Mouse (Mus musculus) embryonic facial prominence, embryonic 12.5 days (tissue): ENCODE results near the gene Ppp1r36. TPM values are rescaled to one million over a fixed set of nuclear protein-coding genes. Genes with fewer than 3 reads are reported as not detected.
A peak's percentile ranks its signal among the peaks of the same experiment; 100 is the strongest.

Experiments
- ATAC-seq: fragments of 200-750 bp; cut with Nextera tagmentation; 2 replicates; pipeline ENCODE4 v1.8.0; 2017; ENCODE audit not compliant: insufficient number of reproducible peaks, insufficient read depth, low FRiP score, low TSS enrichment
- H3K27ac ChIP-seq: fragments of 300-500 bp; sonication (generic); 2 replicates; pipeline ENCODE4 v1.5.1; 2016; ENCODE audit warnings: mild to moderate bottlenecking
- H3K27me3 ChIP-seq: fragments of 300-500 bp; sonication (generic); 2 replicates; pipeline ENCODE4 v1.6.1; 2016; ENCODE audit warnings: mild to moderate bottlenecking, moderate library complexity
- H3K36me3 ChIP-seq: fragments of 300-500 bp; sonication (generic); 2 replicates; pipeline ENCODE4 v1.6.1; 2016; ENCODE audit warnings: mild to moderate bottlenecking
- H3K4me1 ChIP-seq: fragments of 300-500 bp; sonication (generic); 2 replicates; pipeline ENCODE4 v1.6.1; 2016
- H3K4me2 ChIP-seq: fragments of 300-500 bp; sonication (generic); replicated peaks from 2 replicates; pipeline ENCODE4 v1.6.1; 2016; ENCODE audit warnings: mild to moderate bottlenecking, moderate library complexity
- H3K4me3 ChIP-seq: fragments of 300-500 bp; sonication (generic); 2 replicates; pipeline ENCODE4 v1.5.1; 2016; ENCODE audit warnings: mild to moderate bottlenecking
- H3K9ac ChIP-seq: fragments of 300-500 bp; sonication (generic); 2 replicates; pipeline ENCODE4 v1.6.1; 2016; ENCODE audit warnings: mild to moderate bottlenecking, moderate library complexity
- H3K9me3 ChIP-seq: fragments of 300-500 bp; sonication (generic); 2 replicates; pipeline ENCODE4 v1.6.1; 2016; ENCODE audit warnings: mild to moderate bottlenecking, moderate library complexity
- WGBS: fragments of 180-500 bp; shearing (Covaris S2); methylation state at CpG from one replicate; pipeline ENCODE4 v1.1.7; 2016; 5-methylcytosine and 5-hydroxymethylcytosine counted together
- polyA plus RNA-seq: library from polyadenylated mRNA; unstranded; fragments of >200 nt; fragmentation: Nextera tagmentation; extraction: Ambion mirVana; gene quantifications from 2 replicates; pipeline ENCODE4 v1.2.1, GENCODE M21; 2016

Gene Ppp1r36
- polyA plus RNA-seq, 1 experiment from 2014 or later, result 2.1 TPM

DNA sequence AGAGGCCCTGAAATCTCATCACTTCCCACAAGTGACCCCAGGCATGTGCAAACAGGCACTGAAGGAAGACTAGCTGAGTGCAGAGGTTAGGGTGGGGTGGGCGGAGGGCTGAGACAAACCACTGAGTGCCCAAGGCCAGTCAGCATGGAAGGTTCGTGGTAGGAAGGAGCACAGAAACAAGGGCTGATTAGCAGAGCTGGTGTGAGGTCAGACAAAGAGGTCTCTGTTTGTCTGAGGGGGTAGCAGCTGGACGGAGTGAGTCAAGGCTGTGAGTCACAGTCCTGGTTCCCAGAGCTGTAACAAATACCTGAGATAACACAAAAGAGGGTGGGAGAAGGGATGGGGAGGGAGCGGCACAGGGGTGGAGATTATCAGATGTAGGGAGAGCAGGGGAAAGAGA lies 41.7 kb downstream of the Ppp1r36 start:
- H3K9ac ChIP-seq, result no peak overlapping the region
- ATAC-seq, result no peak
- H3K27me3 ChIP-seq, result no peaks in the 10 kb centered on the region
- WGBS, result 31% methylated on average over 4 of the region's 4 CpGs
- H3K4me3 ChIP-seq, result no peak overlapping the region
- no peak overlapping the region for H3K27ac ChIP-seq
- H3K9me3 ChIP-seq, result no peaks in the 10 kb centered on the region
- no peak overlapping the region for H3K4me2 ChIP-seq
- H3K4me1 ChIP-seq, result no peaks in the 10 kb centered on the region
- H3K36me3 ChIP-seq, result no peaks in the 10 kb centered on the region

DNA sequence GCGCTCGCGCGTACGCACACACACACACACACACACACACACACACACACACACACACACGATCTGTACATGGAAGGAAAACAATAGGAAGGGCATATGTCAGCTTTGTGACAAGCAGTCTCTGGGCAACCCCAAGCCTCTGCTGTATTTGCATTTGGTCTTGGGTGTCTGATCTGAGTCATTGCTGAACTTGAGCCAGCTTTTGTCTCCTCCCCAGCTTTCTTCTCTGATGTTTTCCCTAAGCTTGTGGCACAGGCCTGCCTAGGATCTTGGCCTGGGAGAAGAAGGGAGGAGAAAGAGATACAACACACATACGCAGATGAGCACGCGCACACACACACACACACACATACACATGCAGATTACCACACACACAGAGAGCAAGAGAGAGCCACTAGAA lies 46.1 kb downstream of the Ppp1r36 start:
- H3K27me3 ChIP-seq, result no peaks in the 10 kb centered on the region
- no peak for ATAC-seq
- H3K27ac ChIP-seq, result no peak overlapping the region
- 94% methylated on average over 9 of the region's 9 CpGs for WGBS
- H3K9me3 ChIP-seq, result no peaks in the 10 kb centered on the region
- no peaks in the 10 kb centered on the region for H3K4me1 ChIP-seq
- H3K4me2 ChIP-seq, result no peak overlapping the region
- no peaks in the 10 kb centered on the region for H3K36me3 ChIP-seq
- no peak overlapping the region for H3K9ac ChIP-seq
- H3K4me3 ChIP-seq, result no peak overlapping the region

DNA sequence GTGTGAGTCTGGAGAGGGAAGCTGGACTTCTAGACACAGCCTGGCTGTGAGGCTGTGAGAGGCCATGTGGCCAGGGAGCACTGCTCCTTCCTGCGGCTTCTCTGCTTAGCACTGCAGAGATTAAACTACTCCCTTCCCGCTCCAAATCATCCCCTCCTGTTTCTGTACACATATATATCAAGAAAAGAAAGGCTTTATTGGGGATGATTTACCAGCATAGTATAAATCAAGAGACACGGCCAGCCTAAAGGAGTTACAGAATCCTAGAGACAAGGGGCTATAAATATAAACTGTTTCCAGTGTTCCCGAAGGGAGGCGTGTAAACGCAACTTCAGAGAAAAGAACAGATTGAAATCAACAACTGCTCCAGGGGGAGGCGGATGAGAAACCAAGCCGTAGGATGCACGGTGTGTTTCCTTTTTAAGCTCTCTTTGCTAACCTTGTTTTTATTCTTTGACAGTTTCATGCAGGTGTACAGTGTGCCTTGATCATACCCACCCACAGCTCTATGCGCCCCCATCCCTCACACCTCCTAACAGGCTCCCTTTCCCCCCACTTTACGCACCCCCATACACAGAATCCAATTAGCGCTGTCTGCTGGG lies 47.4 kb downstream of the Ppp1r36 start:
- Histone ChIP-seq H3K27ac (no peak overlapping the region), H3K36me3 (no peaks in the 10 kb centered on the region), H3K4me3 (no peak overlapping the region), H3K4me1 (no peaks in the 10 kb centered on the region), H3K4me2 (no peak overlapping the region), H3K9me3 (no peaks in the 10 kb centered on the region), H3K9ac (no peak overlapping the region), H3K27me3 (no peaks in the 10 kb centered on the region)
- no peak for ATAC-seq
- WGBS, result 65% methylated on average over 12 of the region's 12 CpGs

- Histone ChIP-seq H3K27me3 (no peaks in the 10 kb centered on the region), H3K9me3 (no peaks in the 10 kb centered on the region), H3K4me1 (no peaks in the 10 kb centered on the region), H3K36me3 (no peaks in the 10 kb centered on the region), H3K4me3 (no peak overlapping the region), H3K4me2 (no peak overlapping the region), H3K9ac (no peak overlapping the region), H3K27ac (no peak overlapping the region)
- ATAC-seq, result no peak
- 61% methylated on average over 7 of the region's 7 CpGs for WGBS
Observed at GRCm38 (mm10) chr12:76466651-76467050, 49.3 kb downstream of the Ppp1r36 start.

- 66% methylated on average over 7 of the region's 7 CpGs for WGBS
- no peak overlapping the region for H3K27ac ChIP-seq
- no peak overlapping the region for H3K9ac ChIP-seq
- H3K9me3 ChIP-seq, result no peaks in the 10 kb centered on the region
- H3K4me3 ChIP-seq, result no peak overlapping the region
- H3K4me2 ChIP-seq, result no peak overlapping the region
- no peaks in the 10 kb centered on the region for H3K4me1 ChIP-seq
- no peaks in the 10 kb centered on the region for H3K27me3 ChIP-seq
- no peak for ATAC-seq
- no peaks in the 10 kb centered on the region for H3K36me3 ChIP-seq
Observed at GRCm38 (mm10) chr12:76467256-76467655, 49.9 kb downstream of the Ppp1r36 start.

DNA sequence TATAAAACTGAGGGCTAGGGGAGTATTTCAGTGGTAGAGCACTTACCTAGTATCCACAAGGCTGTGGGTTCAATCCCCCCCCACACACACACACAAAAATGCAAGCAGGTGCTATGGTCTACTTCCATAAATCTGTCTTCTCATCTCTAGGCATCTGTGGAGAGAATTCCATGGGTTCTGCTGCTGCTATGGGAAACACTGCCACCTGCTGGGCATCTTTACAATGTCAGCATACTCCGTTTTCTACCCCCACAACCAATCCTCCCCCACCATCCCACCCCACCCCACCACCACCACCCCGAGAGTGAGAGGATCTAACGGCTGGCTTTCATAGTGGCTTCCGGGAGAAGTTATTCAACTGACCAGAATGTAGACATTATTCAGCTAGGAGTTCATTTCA lies 54.7 kb downstream of the Ppp1r36 start:
- no peaks in the 10 kb centered on the region for H3K4me1 ChIP-seq
- 14% methylated on average over 4 of the region's 4 CpGs for WGBS
- no peak for ATAC-seq

GRCm38 (mm10) chr12:76473562-76474245 lies 56.4 kb downstream of the Ppp1r36 start:
- ATAC-seq, result no peak
- no peak overlapping the region for H3K9ac ChIP-seq
- H3K9me3 ChIP-seq, result no peaks in the 10 kb centered on the region
- no peak overlapping the region for H3K4me3 ChIP-seq
- H3K27me3 ChIP-seq, result no peaks in the 10 kb centered on the region
- H3K27ac ChIP-seq, result no peak overlapping the region
- no peaks in the 10 kb centered on the region for H3K4me1 ChIP-seq
- H3K36me3 ChIP-seq, result no peaks in the 10 kb centered on the region
- WGBS, result 73% methylated on average over 10 of the region's 10 CpGs
- no peak overlapping the region for H3K4me2 ChIP-seq

More for the DNA sequence above, 54.7 kb downstream of the Ppp1r36 start:
- no peaks in the 10 kb centered on the region for H3K36me3 ChIP-seq
- no peaks in the 10 kb centered on the region for H3K9me3 ChIP-seq
- no peak overlapping the region for H3K27ac ChIP-seq
- no peak overlapping the region for H3K9ac ChIP-seq
- H3K4me2 ChIP-seq, result no peak overlapping the region
- no peak overlapping the region for H3K4me3 ChIP-seq
- H3K27me3 ChIP-seq, result no peaks in the 10 kb centered on the region

GRCm38 (mm10) chr12:76474246-76474583 lies 56.9 kb downstream of the Ppp1r36 start:
- no peaks in the 10 kb centered on the region for H3K36me3 ChIP-seq
- no peak overlapping the region for H3K4me2 ChIP-seq
- H3K4me3 ChIP-seq, result no peak overlapping the region
- H3K9me3 ChIP-seq, result no peaks in the 10 kb centered on the region
- no peak overlapping the region for H3K27ac ChIP-seq
- H3K27me3 ChIP-seq, result no peaks in the 10 kb centered on the region
- 79% methylated on average over 8 of the region's 8 CpGs for WGBS
- no peak for ATAC-seq
- H3K4me1 ChIP-seq, result no peaks in the 10 kb centered on the region
- no peak overlapping the region for H3K9ac ChIP-seq

- no peak overlapping the region for H3K4me3 ChIP-seq
- ATAC-seq, result no peak
- H3K36me3 ChIP-seq, result no peaks in the 10 kb centered on the region
- 54% methylated on average over 2 of the region's 2 CpGs for WGBS
- H3K4me1 ChIP-seq, result no peaks in the 10 kb centered on the region
- no peaks in the 10 kb centered on the region for H3K9me3 ChIP-seq
- 0 out of 2 replicates have a peak, but pooled peaks cover 2% of the 10 kb centered on the region for H3K27me3 ChIP-seq
- no peak overlapping the region for H3K4me2 ChIP-seq
- H3K9ac ChIP-seq, result no peak overlapping the region
- H3K27ac ChIP-seq, result no peak overlapping the region
Observed at GRCm38 (mm10) chr12:76474802-76475201, 57.5 kb downstream of the Ppp1r36 start.

- Histone ChIP-seq H3K36me3 (no peaks in the 10 kb centered on the region), H3K9ac (no peak overlapping the region), H3K27me3 (0 out of 2 replicates have a peak, but pooled peaks cover 2% of the 10 kb centered on the region), H3K4me2 (no peak overlapping the region), H3K4me3 (no peak overlapping the region), H3K27ac (no peak overlapping the region), H3K9me3 (no peaks in the 10 kb centered on the region), H3K4me1 (no peaks in the 10 kb centered on the region)
- no peak for ATAC-seq
- WGBS, result 100% methylated on average over 1 of the region's 1 CpGs
Observed at GRCm38 (mm10) chr12:76476146-76476545, 58.8 kb downstream of the Ppp1r36 start.

- H3K9me3 ChIP-seq, result no peaks in the 10 kb centered on the region
- no peak for ATAC-seq
- H3K27me3 ChIP-seq, result 0 out of 2 replicates have a peak, but pooled peaks cover 2% of the 10 kb centered on the region
- no peaks in the 10 kb centered on the region for H3K36me3 ChIP-seq
- no peak overlapping the region for H3K4me3 ChIP-seq
- no peak overlapping the region for H3K27ac ChIP-seq
- no peaks in the 10 kb centered on the region for H3K4me1 ChIP-seq
- H3K4me2 ChIP-seq, result 0 out of 2 replicates have a peak overlapping the region, but pooled peaks have one; percentile 8
- 33% methylated on average over 14 of the region's 14 CpGs for WGBS
- no peak overlapping the region for H3K9ac ChIP-seq
Observed at GRCm38 (mm10) chr12:76478309-76479023, 61.1 kb downstream of the Ppp1r36 start.

DNA sequence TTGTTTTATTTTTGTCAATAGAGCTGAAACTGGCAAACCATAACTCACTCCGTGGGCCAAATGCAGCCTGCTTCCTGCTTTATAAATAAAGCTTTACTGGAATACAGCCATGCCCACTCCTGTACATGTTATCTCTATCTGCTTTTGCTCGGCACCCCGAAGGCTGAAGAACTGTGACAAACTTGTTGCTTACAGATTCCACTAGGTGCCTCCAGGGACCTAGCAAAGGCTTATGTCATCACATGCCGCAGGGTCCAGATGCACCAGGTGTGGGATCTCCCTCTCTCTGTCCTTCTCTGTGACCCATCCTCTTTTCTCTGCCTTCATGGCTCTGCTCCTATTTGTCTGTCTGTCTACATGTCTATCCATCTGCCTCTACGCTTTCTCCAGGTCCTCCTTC lies 61.8 kb downstream of the Ppp1r36 start:
- no peaks in the 10 kb centered on the region for H3K36me3 ChIP-seq
- WGBS, result 58% methylated on average over 5 of the region's 5 CpGs
- H3K27ac ChIP-seq, result no peak overlapping the region
- H3K4me3 ChIP-seq, result no peak overlapping the region
- 0 out of 2 replicates have a peak, but pooled peaks cover 2% of the 10 kb centered on the region for H3K27me3 ChIP-seq
- H3K4me2 ChIP-seq, result 0 out of 2 replicates have a peak overlapping the region, but pooled peaks have one; percentile 8
- H3K4me1 ChIP-seq, result no peaks in the 10 kb centered on the region
- no peaks in the 10 kb centered on the region for H3K9me3 ChIP-seq
- no peak overlapping the region for H3K9ac ChIP-seq
- ATAC-seq, result no peak
